In the genomic region with DNA sequence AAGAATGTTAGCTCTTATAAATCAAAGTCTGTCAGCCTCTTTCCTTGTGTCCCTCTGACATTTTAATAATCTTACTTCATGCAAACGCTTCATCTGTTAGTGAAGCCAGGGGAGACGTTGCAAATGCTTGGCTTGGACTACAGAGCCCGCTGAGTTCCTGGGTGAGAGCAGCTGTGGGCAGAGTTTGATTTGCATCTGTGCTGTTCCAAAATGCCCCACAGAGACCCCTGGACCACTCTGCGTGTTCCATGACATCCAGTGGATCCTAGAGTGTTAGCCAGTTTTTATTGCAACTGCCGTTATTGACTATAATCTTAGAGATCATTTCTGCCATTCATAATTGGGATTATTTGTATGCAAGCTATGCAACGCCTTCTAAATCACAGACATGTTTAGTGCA, we compare ENCODE assay signal across 43 mouse cellular contexts. TPM values are rescaled to one million over a fixed set of nuclear protein-coding genes. Genes with fewer than 3 reads are reported as not detected.
A peak's percentile ranks its signal among the peaks of the same experiment; 100 is the strongest.
DNase-seq lines count a peak whose midpoint lies in the region; ATAC-seq lines count a peak whose summit lies in the region.
"Had no signal": no experiment of that assay in that cellular context is flagged by ENCODE, and none has a peak within 500 bp of the region (broad histone marks: within the 10 kb centered on the region; RNA-seq: fewer than 3 reads in every experiment).

No protein-coding gene starts in this region.

- H3K36me3 ChIP-seq in forebrain, embryonic 13.5 days (ENCODE audit: poor library complexity, severe bottlenecking) = no peaks in the 10 kb centered on the region
- H3K36me3 ChIP-seq in forebrain, embryonic 15.5 days = no peaks in the 10 kb centered on the region
- H3K36me3 ChIP-seq in heart, embryonic 15.5 days = no peaks in the 10 kb centered on the region
- no peaks in the 10 kb centered on the region for H3K36me3 ChIP-seq in midbrain, embryonic 13.5 days
- H3K36me3 ChIP-seq in midbrain, embryonic 11.5 days (ENCODE audit: control insufficient read depth, insufficient read depth, low read length) = no peaks in the 10 kb centered on the region
- H3K36me3 ChIP-seq in neural tube, embryonic 15.5 days = no peaks in the 10 kb centered on the region
- H3K36me3 ChIP-seq: embryonic facial prominence, embryonic 13.5 days; hindbrain, embryonic 12.5 days; intestine, embryonic 15.5 days; limb, embryonic 13.5 days; lung, embryonic 15.5 days had no signal

- H3K27me3 ChIP-seq in forebrain, embryonic 13.5 days = no peaks in the 10 kb centered on the region
- H3K27me3 ChIP-seq in forebrain, embryonic 15.5 days = no peaks in the 10 kb centered on the region
- no peaks in the 10 kb centered on the region for H3K27me3 ChIP-seq in heart, embryonic 15.5 days
- H3K27me3 ChIP-seq in midbrain, embryonic 13.5 days = no peaks in the 10 kb centered on the region
- H3K27me3 ChIP-seq in midbrain, embryonic 11.5 days (ENCODE audit: control insufficient read depth, insufficient read depth, low read length) = no peaks in the 10 kb centered on the region
- no peaks in the 10 kb centered on the region for H3K27me3 ChIP-seq in neural tube, embryonic 15.5 days (replicated peaks)
- H3K27me3 ChIP-seq: CH12.LX; embryonic facial prominence, embryonic 13.5 days; hindbrain, embryonic 12.5 days; intestine, embryonic 15.5 days; limb, embryonic 13.5 days; lung, embryonic 15.5 days had no signal

- no peak overlapping the region for H3K9ac ChIP-seq in forebrain, embryonic 13.5 days
- no peak overlapping the region for H3K9ac ChIP-seq in forebrain, embryonic 15.5 days (replicated peaks)
- no peak overlapping the region for H3K9ac ChIP-seq in heart, embryonic 15.5 days
- no peak overlapping the region for H3K9ac ChIP-seq in midbrain, embryonic 13.5 days (replicated peaks)
- no peak overlapping the region for H3K9ac ChIP-seq in midbrain, embryonic 11.5 days (ENCODE audit: low read length)
- no peak overlapping the region for H3K9ac ChIP-seq in neural tube, embryonic 15.5 days (replicated peaks)
- H3K9ac ChIP-seq: embryonic facial prominence, embryonic 13.5 days; hindbrain, embryonic 12.5 days; intestine, embryonic 15.5 days; limb, embryonic 13.5 days; lung, embryonic 15.5 days had no signal

- ATAC-seq in forebrain, embryonic 13.5 days = no peak
- ATAC-seq in forebrain, embryonic 15.5 days (replicated peaks) = no peak
- ATAC-seq in heart, embryonic 15.5 days (replicated peaks; ENCODE audit: insufficient number of reproducible peaks, insufficient read depth, low FRiP score, low read depth) = no peak
- ATAC-seq in midbrain, embryonic 13.5 days = 0 out of 2 replicates have a peak, but pooled peaks have one; percentile 55
- no peak for ATAC-seq in midbrain, embryonic 11.5 days (ENCODE audit: low FRiP score)
- peak; percentile 46; the same call in 1 of the 2 replicates for ATAC-seq in neural tube, embryonic 15.5 days (ENCODE audit: low FRiP score)
- ATAC-seq: activated CD4-positive, CD25-positive, alpha-beta regulatory T cell, adult 4 months; hindbrain, postnatal 0 days; intestine, embryonic 15.5 days had no signal

- WGBS in forebrain, embryonic 13.5 days = 60% methylated on average over 6 of the region's 6 CpGs
- WGBS in forebrain, embryonic 15.5 days = 51% methylated on average over 6 of the region's 6 CpGs
- WGBS in heart, embryonic 15.5 days = 61% methylated on average over 6 of the region's 6 CpGs
- 51% methylated on average over 6 of the region's 6 CpGs for WGBS in midbrain, embryonic 13.5 days
- 65% methylated on average over 6 of the region's 6 CpGs for WGBS in midbrain, embryonic 11.5 days
- 43% methylated on average over 6 of the region's 6 CpGs for WGBS in neural tube, embryonic 15.5 days

- H3K4me3 ChIP-seq in forebrain, embryonic 13.5 days = no peak overlapping the region
- no peak overlapping the region for H3K4me3 ChIP-seq in forebrain, embryonic 15.5 days
- H3K4me3 ChIP-seq in heart, embryonic 15.5 days = no peak overlapping the region
- H3K4me3 ChIP-seq in midbrain, embryonic 13.5 days (replicated peaks) = no peak overlapping the region
- no peak overlapping the region for H3K4me3 ChIP-seq in midbrain, embryonic 11.5 days (ENCODE audit: low read depth, low read length)
- H3K4me3 ChIP-seq in neural tube, embryonic 15.5 days (replicated peaks) = no peak overlapping the region
- H3K4me3 ChIP-seq: embryonic facial prominence, embryonic 13.5 days; erythroblast, embryonic 14.5 days; heart, adult 2 months; hindbrain, embryonic 12.5 days; intestine, embryonic 15.5 days; limb, embryonic 13.5 days; lung, embryonic 15.5 days had no signal

- no peaks in the 10 kb centered on the region for H3K9me3 ChIP-seq in forebrain, embryonic 13.5 days (replicated peaks)
- no peaks in the 10 kb centered on the region for H3K9me3 ChIP-seq in forebrain, embryonic 15.5 days
- H3K9me3 ChIP-seq in heart, embryonic 15.5 days (replicated peaks) = no peaks in the 10 kb centered on the region
- no peaks in the 10 kb centered on the region for H3K9me3 ChIP-seq in midbrain, embryonic 13.5 days
- no peaks in the 10 kb centered on the region for H3K9me3 ChIP-seq in midbrain, embryonic 11.5 days (ENCODE audit: control insufficient read depth, low read length)
- H3K9me3 ChIP-seq in neural tube, embryonic 15.5 days (replicated peaks) = no peaks in the 10 kb centered on the region
- H3K9me3 ChIP-seq: embryonic facial prominence, embryonic 13.5 days; hindbrain, embryonic 12.5 days; intestine, embryonic 15.5 days; limb, embryonic 13.5 days; lung, embryonic 15.5 days had no signal

- H3K4me2 ChIP-seq in forebrain, embryonic 13.5 days = no peak overlapping the region
- no peak overlapping the region for H3K4me2 ChIP-seq in forebrain, embryonic 15.5 days (replicated peaks)
- H3K4me2 ChIP-seq in heart, embryonic 15.5 days = no peak overlapping the region
- H3K4me2 ChIP-seq in midbrain, embryonic 13.5 days (replicated peaks) = no peak overlapping the region
- no peak overlapping the region for H3K4me2 ChIP-seq in midbrain, embryonic 11.5 days
- no peak overlapping the region for H3K4me2 ChIP-seq in neural tube, embryonic 15.5 days
- H3K4me2 ChIP-seq: embryonic facial prominence, embryonic 13.5 days; hindbrain, embryonic 12.5 days; intestine, embryonic 15.5 days; limb, embryonic 13.5 days; liver, embryonic 11.5 days; lung, embryonic 15.5 days had no signal

- H3K27ac ChIP-seq in forebrain, embryonic 13.5 days = peak overlapping the region; percentile 31
- H3K27ac ChIP-seq in forebrain, embryonic 15.5 days (replicated peaks) = no peak overlapping the region
- peak overlapping the region; percentile 21 for H3K27ac ChIP-seq in heart, embryonic 15.5 days
- H3K27ac ChIP-seq in midbrain, embryonic 13.5 days = no peak overlapping the region
- H3K27ac ChIP-seq in midbrain, embryonic 11.5 days (ENCODE audit: low read depth, low read length) = no peak overlapping the region
- no peak overlapping the region; the same call in 1 of the 2 replicates for H3K27ac ChIP-seq in neural tube, embryonic 15.5 days (replicated peaks)
- H3K27ac ChIP-seq: embryonic facial prominence, embryonic 13.5 days; heart, adult 2 months; hindbrain, embryonic 12.5 days; hindbrain, postnatal 0 days; intestine, embryonic 15.5 days; limb, embryonic 13.5 days; lung, embryonic 15.5 days; stomach, postnatal 0 days had no signal

- DNase-seq in heart, adult 8-10 months (ENCODE audit: low spot score) = no peak
- DNase-seq in midbrain, embryonic 11.5 days (ENCODE audit: low spot score, missing footprints) = no peak
- no peak for DNase-seq in spleen, postnatal 14 days (ENCODE audit: low spot score in 2 of 2)
- DNase-seq: adrenal gland, adult 2 months; adrenal gland, postnatal 36 days; cerebellum, adult 18-20 months; heart, adult 2 months; heart, postnatal 14 days; kidney, adult 2 months; kidney, postnatal 10 days; right cerebral cortex, adult 18-20 months; spleen, adult 18-20 months; thymus, adult 18-20 months; thymus, postnatal 36 days had no signal

- H3K4me1 ChIP-seq in forebrain, embryonic 13.5 days = peaks cover 19% of the 10 kb centered on the region
- H3K4me1 ChIP-seq in forebrain, embryonic 15.5 days = peaks cover 13% of the 10 kb centered on the region
- peaks cover 23% of the 10 kb centered on the region for H3K4me1 ChIP-seq in heart, embryonic 15.5 days (replicated peaks)
- peaks cover 12% of the 10 kb centered on the region for H3K4me1 ChIP-seq in midbrain, embryonic 13.5 days (replicated peaks)
- H3K4me1 ChIP-seq in midbrain, embryonic 11.5 days (ENCODE audit: control insufficient read depth, insufficient read depth, low read length) = peaks cover 7% of the 10 kb centered on the region; the same call in 1 of the 2 replicates
- peaks cover 22% of the 10 kb centered on the region for H3K4me1 ChIP-seq in neural tube, embryonic 15.5 days

RNA-seq across cellular contexts. Expression of a gene that starts 31.8 kb away (rescaled TPM):
- not detected in 2 replicates for polyA plus RNA-seq in forebrain, embryonic 13.5 days (2015; fragmentation: Nextera tagmentation; extraction: Ambion mirVana)
- polyA plus RNA-seq in forebrain, embryonic 15.5 days (2015; fragmentation: Nextera tagmentation; extraction: Ambion mirVana) = not detected in 2 replicates
- polyA plus RNA-seq in heart, embryonic 15.5 days (2015; fragmentation: Nextera tagmentation; extraction: Ambion mirVana) = not detected in 2 replicates
- not detected for total RNA-seq in heart, adult 8-10 months (2022)
- not detected in 2 replicates for polyA plus RNA-seq in midbrain, embryonic 13.5 days (2015; fragmentation: Nextera tagmentation; extraction: Ambion mirVana)
- not detected in 2 replicates for polyA plus RNA-seq in midbrain, embryonic 11.5 days (2014; fragmentation: Nextera tagmentation; extraction: Ambion mirVana)
- not detected in 2 replicates for polyA plus RNA-seq in neural tube, embryonic 15.5 days (2015; fragmentation: Nextera tagmentation; extraction: Ambion mirVana)
- total RNA-seq: adrenal gland, adult 2 months; adrenal gland, postnatal 36 days; CH12.LX; common myeloid progenitor, adult 5-6 weeks; ES-E14; gastrocnemius, adult 8-10 months; gastrocnemius, postnatal 4 days; heart, adult 2 months; heart, postnatal 14 days; hindbrain, postnatal 0 days; layer of hippocampus, postnatal 10 days; left cerebral cortex, adult 18-20 months; left cerebral cortex, postnatal 25 days; megakaryocyte, adult 5-6 weeks had no signal
- polyA plus RNA-seq: activated CD4-positive, CD25-positive, alpha-beta regulatory T cell, adult 4 months; adrenal gland, adult 2 months; brain, embryonic 14.5 days; C2C12; embryonic facial prominence, embryonic 13.5 days; erythroblast, embryonic 14.5 days; forebrain, embryonic 11.5 days; heart, adult 2 months; hindbrain, embryonic 12.5 days; hindbrain, postnatal 0 days; intestine, embryonic 15.5 days; kidney, adult 2 months; large intestine, adult 2 months; limb, embryonic 13.5 days; liver, embryonic 11.5 days; liver, embryonic 16.5 days; lung, embryonic 15.5 days; stomach, postnatal 0 days had no signal

RNA-seq across cellular contexts. Expression of a gene that starts 56.3 kb away (rescaled TPM):
- 12.5 and 15.2 TPM in 2 replicates for polyA plus RNA-seq in forebrain, embryonic 13.5 days (2015; fragmentation: Nextera tagmentation; extraction: Ambion mirVana)
- 18.3 and 19.1 TPM in 2 replicates for polyA plus RNA-seq in forebrain, embryonic 15.5 days (2015; fragmentation: Nextera tagmentation; extraction: Ambion mirVana)
- polyA plus RNA-seq in heart, embryonic 15.5 days (2015; fragmentation: Nextera tagmentation; extraction: Ambion mirVana) = 90.9 and 99.5 TPM in 2 replicates
- 10 to 100 TPM; 44.0 to 51.1 (median 48.7) TPM for total RNA-seq in heart, adult 8-10 months (2022)
- polyA plus RNA-seq in midbrain, embryonic 13.5 days (2015; fragmentation: Nextera tagmentation; extraction: Ambion mirVana) = 12.4 and 15.4 TPM in 2 replicates
- 17.3 and 18.5 TPM in 2 replicates for polyA plus RNA-seq in midbrain, embryonic 11.5 days (2014; fragmentation: Nextera tagmentation; extraction: Ambion mirVana)
- 17.4 and 29.1 TPM in 2 replicates for polyA plus RNA-seq in neural tube, embryonic 15.5 days (2015; fragmentation: Nextera tagmentation; extraction: Ambion mirVana)
- polyA plus RNA-seq: activated CD4-positive, CD25-positive, alpha-beta regulatory T cell, adult 4 months had no signal

Comparison
In these comparisons a context has a peak if more than half of its experiments do, and no peak if none do; other contexts are left out.
1. ATAC-seq: peak in midbrain, embryonic 13.5 days (single experiment) and neural tube, embryonic 15.5 days (single experiment); none in forebrain, embryonic 13.5 days (single experiment), forebrain, embryonic 15.5 days (single experiment), heart, embryonic 15.5 days (single experiment) and midbrain, embryonic 11.5 days (single experiment).
2. H3K27ac ChIP-seq: peak in forebrain, embryonic 13.5 days (single experiment) and heart, embryonic 15.5 days (single experiment); none in forebrain, embryonic 15.5 days (single experiment), midbrain, embryonic 13.5 days (single experiment), midbrain, embryonic 11.5 days (single experiment) and neural tube, embryonic 15.5 days (single experiment).